Mouse (Mus musculus) kidney, adult 9 months (tissue): Measurements from ENCODE around the gene Cog2.

ENCODE experiments used
- DNase-seq: peaks from one replicate; pipeline ENCODE4 v3.0.0; 2022

Cog2 gene

DNA sequence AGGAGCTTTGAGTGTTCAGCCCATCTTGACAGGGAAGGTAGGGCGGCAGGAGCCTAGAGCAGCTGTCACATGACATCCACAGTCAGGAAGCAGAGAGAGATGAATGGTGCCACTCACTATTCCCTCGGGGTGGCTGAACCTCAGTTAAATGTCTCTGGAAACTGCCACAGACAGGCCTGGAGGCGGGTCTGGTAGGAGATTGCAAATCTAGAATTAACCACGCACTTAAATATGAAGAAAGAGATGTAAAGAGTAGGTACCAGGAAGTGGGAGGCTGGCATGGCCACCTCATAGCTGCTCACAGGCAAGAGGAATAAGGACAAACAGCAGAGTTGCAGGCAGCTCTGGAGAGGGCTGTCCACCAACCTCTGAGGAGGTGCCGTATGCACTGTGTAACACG lies 3.4 kb upstream of the Cog2 start:
- DNase-seq = no peak

DNA sequence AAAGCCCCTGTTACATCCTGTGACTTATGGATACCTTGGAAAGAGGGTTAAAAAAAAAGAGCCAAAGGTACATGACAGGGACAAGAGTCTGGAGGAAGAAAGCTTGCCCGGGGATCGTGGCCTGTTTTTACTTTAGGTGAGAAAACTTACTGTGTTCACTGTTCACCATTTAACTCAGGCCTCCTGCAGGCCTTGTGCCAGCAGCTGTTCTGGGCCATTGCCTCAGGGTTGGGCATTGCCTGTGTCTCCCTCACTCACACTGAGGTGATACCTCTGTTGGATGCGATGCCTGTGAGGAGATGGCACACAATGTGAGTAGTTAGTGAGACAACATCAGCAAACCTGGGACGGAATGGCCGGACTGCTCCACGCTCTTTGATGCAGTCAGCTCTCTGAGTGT lies 1.4 kb downstream of the Cog2 start:
- DNase-seq = peak; percentile 67

DNA sequence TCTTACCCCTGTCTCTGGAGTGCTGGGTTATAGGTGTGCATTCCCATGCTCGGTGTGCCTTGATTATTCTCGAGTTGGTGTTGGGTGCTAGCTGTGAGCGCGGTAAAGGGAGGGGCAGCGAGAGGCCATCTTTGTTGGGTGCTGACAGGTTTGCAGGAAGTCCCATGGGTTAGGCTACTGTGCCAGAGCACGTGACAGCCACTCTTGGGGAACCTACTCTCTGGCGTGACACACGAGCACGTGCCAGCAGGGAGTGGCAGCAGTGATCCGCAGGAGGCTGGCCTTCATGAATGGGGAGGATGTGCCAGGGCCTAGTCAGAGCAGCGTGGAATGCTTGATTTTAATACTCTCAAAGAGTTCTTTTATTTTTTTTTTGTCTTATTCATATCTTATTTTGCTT lies 5.7 kb downstream of the Cog2 start:
- no peak for DNase-seq

DNA sequence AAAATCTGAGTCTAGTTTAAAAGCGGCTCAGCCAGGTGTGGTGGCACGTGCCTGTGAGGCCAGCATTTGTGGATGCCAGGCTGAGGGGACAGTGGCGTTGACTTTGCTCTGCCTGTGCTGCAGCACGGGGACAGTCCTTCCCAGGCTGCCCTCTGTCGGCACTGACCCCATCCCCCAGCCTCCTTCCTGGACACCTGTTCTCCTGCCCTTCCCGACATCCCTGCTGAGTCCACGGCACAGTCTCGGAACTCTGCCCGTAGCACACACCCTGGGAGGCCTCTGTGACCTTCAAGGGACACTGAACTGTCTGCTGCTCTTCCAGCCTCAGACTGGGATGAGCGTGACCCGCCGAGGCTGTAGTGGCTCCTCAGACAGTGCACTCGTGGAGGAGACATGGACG lies 9.5 kb downstream of the Cog2 start:
- DNase-seq = peak; percentile 34

GRCm38 (mm10) chr8:124530556-124530955 lies 10.0 kb downstream of the Cog2 start:
- DNase-seq = no peak

- DNase-seq = no peak
Observed at GRCm38 (mm10) chr8:124530996-124531395, 10.4 kb downstream of the Cog2 start.

DNA sequence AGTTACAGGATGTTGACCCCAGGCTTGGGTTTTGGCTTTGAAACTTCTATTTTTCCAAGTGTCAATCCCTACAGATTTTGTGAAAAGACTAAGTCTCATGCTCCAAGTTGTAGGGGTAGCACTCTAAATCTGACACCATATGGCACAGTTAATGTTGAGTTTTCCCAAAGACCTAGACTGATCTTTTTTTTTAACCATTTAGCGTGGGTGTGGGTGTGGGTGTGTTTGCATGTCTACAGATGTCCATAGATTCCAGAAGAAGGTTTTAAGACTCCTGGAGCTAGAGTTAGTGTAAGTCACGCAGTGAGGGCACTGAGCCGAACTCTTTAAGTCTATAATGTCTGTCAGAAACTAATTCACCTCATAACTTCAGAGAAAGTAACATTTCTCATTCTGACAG lies 12.1 kb downstream of the Cog2 start:
- DNase-seq = no peak

DNA sequence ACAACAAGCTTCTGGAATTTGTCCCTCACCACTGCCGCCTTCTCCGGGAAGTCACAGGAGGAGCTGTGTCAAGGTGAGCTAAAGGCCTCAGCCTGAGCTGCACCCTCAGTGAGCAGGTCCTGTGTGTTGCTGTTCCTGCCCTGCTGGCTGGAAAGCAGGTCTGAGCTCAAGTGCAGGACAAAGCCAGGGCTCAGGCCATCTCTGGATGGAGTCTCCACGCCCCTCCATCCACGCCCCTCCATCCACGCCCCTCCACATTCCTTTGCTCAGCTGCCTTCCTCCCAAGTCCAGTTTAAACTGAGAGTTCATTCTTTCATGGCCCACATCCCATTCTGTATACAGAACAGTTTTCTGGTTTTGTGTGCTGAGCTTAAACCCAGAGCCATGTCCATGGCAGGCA lies 14.9 kb downstream of the Cog2 start:
- no peak for DNase-seq

DNA sequence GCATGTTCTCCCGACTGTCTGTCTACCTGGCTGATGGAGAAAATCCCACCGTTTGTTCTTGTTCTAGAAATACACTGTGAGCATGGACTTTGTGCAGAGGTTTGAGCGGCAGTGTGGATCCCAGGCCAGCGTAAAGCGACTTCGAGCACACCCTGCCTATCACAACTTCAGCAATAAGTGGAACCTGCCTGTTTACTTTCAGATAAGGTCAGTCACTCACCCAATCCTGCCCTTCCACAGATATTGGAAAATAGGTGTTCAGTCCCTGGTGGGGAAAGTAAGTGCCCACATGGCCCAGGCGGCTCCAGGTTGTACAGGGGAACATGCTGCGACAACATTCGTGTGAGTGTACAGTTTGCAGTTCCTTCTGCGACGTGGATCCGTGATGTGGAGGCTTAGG lies 20.3 kb downstream of the Cog2 start:
- DNase-seq = no peak

- no peak for DNase-seq
Observed at GRCm38 (mm10) chr8:124542001-124542400, 21.4 kb downstream of the Cog2 start.

DNA sequence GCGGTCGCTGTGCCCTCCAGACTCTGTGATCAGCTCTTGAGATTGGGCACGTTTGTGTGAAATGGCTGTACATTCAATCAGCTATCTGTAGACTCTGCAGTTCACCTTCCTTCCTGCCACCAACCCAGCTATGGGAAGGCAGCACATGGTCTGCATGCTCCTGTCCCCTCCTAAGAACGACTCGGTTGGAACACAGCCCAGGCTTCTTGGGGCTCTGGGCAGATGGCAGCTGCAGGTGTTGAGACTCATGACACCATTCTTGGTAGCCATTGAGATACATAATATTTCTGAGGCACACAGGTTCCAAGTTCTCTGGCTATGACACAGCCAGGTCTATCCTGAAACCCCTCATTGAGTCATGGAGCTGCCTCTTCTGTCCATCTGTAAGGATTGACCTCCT lies 22.7 kb downstream of the Cog2 start:
- DNase-seq = no peak

- no peak for DNase-seq
Observed at GRCm38 (mm10) chr8:124546371-124546770, 25.8 kb downstream of the Cog2 start.

DNA sequence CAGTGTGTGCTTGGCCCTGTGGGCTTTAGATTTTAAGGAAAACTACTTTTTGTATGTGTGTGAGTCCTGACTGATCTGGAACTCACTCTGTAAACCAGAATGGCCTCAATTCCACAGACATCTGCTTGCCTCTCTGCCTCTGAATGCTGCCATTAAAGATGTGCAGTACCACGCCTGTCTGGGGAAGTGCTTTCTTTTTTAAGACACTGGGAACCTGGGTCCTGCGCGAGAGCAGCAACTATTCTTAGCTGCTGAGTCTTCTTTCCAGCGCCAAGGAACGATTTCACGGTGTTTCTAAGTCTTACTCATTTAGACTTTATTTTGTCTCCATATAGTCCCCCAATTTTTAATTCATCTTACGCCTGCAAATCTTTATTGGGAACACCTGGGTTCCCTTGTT lies 26.2 kb downstream of the Cog2 start:
- DNase-seq = no peak

GRCm38 (mm10) chr8:124547269-124547668 lies 26.7 kb downstream of the Cog2 start:
- DNase-seq = no peak

DNA sequence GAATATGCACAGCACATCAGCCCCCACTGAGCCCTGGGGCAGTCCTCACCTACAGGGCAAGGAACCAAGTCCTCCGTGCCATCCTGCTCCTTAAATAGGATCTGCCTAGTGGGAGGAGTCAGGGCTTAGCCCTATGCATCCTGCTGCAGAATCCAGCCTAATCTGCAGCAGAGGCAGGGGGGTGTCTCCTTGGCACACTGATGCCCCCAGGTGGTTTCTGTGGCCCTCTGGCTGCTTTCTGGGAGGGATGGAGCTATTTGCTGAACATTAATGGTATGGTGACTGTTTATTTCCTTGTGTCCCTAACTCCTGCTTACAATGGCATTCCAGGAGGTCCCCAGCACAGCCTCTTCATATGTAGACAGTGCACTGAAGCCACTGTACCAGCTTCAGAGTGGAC lies 27.6 kb downstream of the Cog2 start:
- DNase-seq = no peak

GRCm38 (mm10) chr8:124551011-124551661 lies 30.6 kb downstream of the Cog2 start:
- DNase-seq = no peak

DNA sequence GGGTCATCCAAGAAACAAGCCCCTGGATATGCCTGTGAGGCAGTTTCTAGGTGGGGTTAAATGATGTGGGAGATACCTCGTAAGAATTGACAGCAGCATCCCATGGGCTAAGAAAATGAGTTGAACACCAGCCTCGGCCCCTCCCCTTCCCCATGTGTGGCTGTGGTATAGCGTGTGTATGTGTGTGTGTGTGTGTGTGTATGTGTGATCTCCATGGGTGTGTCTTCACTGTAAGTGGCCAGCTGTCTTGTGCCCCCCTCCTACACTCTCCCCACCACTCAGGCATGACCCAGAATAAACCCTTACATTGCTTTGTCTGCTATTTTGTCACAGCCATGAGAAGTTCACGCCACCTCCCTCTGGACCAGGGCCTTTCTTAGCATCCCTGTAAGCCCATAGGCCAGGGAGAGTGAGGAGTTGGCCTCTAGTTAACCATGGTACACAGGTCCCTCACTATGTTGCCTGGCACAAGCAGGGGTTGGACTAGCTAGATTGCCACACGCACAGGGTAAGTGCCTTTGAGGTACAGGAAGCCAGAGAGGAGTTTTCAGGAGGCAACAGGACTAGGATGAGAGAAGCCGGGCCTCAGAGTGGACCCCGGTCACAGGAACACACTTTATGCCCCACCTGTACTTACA lies 34.7 kb downstream of the Cog2 start:
- no peak for DNase-seq

- no peak for DNase-seq
Observed at GRCm38 (mm10) chr8:124556164-124556563, 35.6 kb downstream of the Cog2 start.

DNA sequence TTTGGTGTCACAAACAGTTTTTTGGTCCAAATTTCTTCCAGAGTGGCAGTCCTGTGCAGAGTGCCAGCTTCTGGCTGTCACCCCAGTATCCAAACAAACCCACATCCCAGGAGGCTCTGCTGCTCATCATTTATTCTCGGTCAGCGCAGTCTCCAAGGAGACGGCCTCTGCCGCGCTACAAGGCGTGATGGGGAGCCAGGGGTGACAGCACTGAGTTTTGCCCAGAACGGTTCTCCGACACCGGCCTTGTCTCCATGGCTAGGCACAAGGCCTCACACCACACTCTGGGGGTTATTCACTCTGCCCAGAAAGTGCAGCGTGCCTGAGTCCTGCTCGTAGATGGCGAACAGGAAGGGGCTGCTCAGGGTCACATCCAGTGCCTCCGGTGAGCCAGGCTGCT lies 36.1 kb downstream of the Cog2 start:
- DNase-seq = no peak

GRCm38 (mm10) chr8:124557476-124557875 lies 36.9 kb downstream of the Cog2 start:
- DNase-seq = no peak

- DNase-seq = peak; percentile 34
Observed at GRCm38 (mm10) chr8:124567126-124567525, 46.6 kb downstream of the Cog2 start.

DNA sequence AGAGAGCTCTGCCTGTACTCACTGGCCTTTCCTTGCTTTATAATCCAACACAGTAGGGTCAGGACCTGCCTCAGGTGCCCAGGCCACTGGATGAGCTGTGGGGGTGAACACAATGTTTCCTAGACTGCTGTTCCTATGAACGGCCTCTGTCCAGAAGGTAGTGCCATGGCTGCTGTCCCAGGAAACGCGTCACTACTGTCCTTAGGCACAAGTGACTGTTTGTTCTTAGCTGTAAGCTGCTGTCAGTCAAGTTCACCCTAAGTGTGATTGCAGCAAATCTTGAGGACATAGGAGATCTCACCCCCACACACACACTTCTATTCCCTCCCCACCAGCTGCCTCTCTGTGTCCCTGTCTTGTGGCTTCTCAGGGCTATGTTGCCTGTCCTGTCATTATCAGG lies 47.0 kb downstream of the Cog2 start:
- DNase-seq = no peak

DNA sequence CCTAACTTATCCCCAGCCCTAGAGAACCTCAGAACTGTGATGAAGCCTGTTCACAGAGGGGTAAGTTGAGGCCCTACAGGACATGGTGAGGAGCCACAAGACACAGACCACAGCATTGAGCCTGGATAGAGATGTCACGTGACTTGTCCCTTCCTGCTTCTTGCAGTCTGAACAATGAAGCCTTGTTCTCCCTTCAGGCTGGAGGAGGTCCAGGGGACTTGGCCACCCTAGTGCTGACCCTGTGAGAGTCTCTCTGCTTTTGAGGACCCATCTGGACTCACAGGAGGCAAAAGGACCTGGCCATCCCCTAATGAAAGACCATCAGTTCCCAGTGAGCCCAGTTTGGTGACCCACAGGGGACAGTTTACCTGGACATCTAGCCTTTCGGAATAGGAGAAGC lies 48.5 kb downstream of the Cog2 start:
- no peak for DNase-seq

- DNase-seq = peak; percentile 95
Observed at GRCm38 (mm10) chr8:124569593-124569992, 49.0 kb downstream of the Cog2 start, which contains the start of gene Agt. TSS of gene Agt (minus strand) at chr8:124569706.
